In the genomic region with DNA sequence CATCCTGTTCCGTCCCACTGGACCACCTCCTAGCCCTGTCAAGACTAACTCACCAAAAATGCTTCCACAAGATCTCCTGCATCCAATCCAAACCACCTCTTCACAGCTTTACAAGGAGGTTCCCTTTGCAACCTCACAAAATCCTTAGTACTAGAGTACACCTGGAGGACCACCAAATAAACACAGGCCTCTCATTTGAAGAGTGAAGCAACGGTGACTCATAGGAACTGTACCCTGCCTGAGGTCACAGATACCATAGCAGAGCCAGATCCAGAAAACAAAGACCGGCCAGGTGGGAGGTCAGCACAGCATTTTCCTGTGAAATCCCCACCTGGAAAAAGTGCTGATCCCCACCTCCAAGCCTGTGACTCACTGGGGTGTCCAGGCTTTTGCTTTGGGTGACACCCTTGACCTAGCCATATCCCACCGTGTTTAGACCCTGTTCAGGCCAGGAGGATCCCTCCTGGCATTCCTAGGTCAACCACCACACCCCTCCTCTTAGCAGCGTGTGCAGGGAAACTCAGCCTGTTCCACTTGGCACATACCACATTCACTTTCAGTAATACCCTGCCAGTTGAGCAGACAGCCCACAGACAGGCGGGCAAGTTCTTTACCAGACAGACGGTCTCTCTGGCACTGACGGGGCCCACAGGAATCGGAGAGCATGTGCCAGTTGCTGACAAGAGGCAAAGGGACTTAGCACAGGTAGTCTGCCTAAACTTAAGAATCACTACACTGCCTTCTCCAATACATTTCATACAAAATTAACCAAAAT, we compare ENCODE assay signal across 10 mouse cellular contexts. TPM values are rescaled to one million over a fixed set of nuclear protein-coding genes. Genes with fewer than 3 reads are reported as not detected.
A peak's percentile ranks its signal among the peaks of the same experiment; 100 is the strongest.
DNase-seq lines count a peak whose midpoint lies in the region; ATAC-seq lines count a peak whose summit lies in the region.
"Had no signal": no experiment of that assay in that cellular context is flagged by ENCODE, and none has a peak within 500 bp of the region (broad histone marks: within the 10 kb centered on the region; RNA-seq: fewer than 3 reads in every experiment).

No protein-coding gene starts in this region.

- no peaks in the 10 kb centered on the region for H3K27me3 ChIP-seq in heart, embryonic 10.5 days (ENCODE audit: insufficient read depth, poor library complexity, severe bottlenecking)
- no peaks in the 10 kb centered on the region for H3K27me3 ChIP-seq in embryonic facial prominence, embryonic 14.5 days (replicated peaks; ENCODE audit: control insufficient read depth, insufficient read depth, low read length)
- no peaks in the 10 kb centered on the region for H3K27me3 ChIP-seq in limb, embryonic 13.5 days
- H3K27me3 ChIP-seq in intestine, embryonic 16.5 days (replicated peaks; ENCODE audit: control insufficient read depth, insufficient read depth, low read length) = no peaks in the 10 kb centered on the region
- H3K27me3 ChIP-seq: embryonic facial prominence, embryonic 15.5 days had no signal

- H3K9ac ChIP-seq in embryonic facial prominence, embryonic 14.5 days (ENCODE audit: low read depth, low read length) = peak overlapping the region; percentile 2; the same call in 1 of the 2 replicates
- peak overlapping the region; percentile 4; the same call in 1 of the 2 replicates for H3K9ac ChIP-seq in limb, embryonic 13.5 days
- H3K9ac ChIP-seq in intestine, embryonic 16.5 days (ENCODE audit: low read depth, low read length) = no peak overlapping the region; the same call in 1 of the 2 replicates
- H3K9ac ChIP-seq: embryonic facial prominence, embryonic 15.5 days had no signal

- H3K27ac ChIP-seq in heart, embryonic 10.5 days = no peak overlapping the region
- H3K27ac ChIP-seq in embryonic facial prominence, embryonic 14.5 days (replicated peaks; ENCODE audit: low read depth, low read length) = no peak overlapping the region
- no peak overlapping the region for H3K27ac ChIP-seq in limb, embryonic 13.5 days
- H3K27ac ChIP-seq in intestine, embryonic 16.5 days (ENCODE audit: low read length) = no peak overlapping the region
- H3K27ac ChIP-seq: embryonic facial prominence, embryonic 15.5 days had no signal

- peaks cover 20% of the 10 kb centered on the region for H3K4me1 ChIP-seq in heart, embryonic 10.5 days
- H3K4me1 ChIP-seq in embryonic facial prominence, embryonic 14.5 days (ENCODE audit: control insufficient read depth, insufficient read depth, low read length) = peaks cover 19% of the 10 kb centered on the region
- peaks cover 51% of the 10 kb centered on the region for H3K4me1 ChIP-seq in limb, embryonic 13.5 days
- H3K4me1 ChIP-seq in intestine, embryonic 16.5 days (ENCODE audit: control insufficient read depth, insufficient read depth, low read length) = peaks cover 30% of the 10 kb centered on the region

- intact Hi-C loops in heart, postnatal 10 days (cut with DNase I) = loop anchor here (5.0 to 10.0 kb wide), 2 partner anchors 101 to 784 kb away; a partner anchor contains a TSS

- peak; percentile 15 to 16 for DNase-seq in heart, postnatal 10 days
- DNase-seq in heart, embryonic 10.5 days (ENCODE audit: low spot score) = no peak
- peak; percentile 86 for DNase-seq in brain, adult 2 months (ENCODE audit: low read depth, low spot score)
- no peak for DNase-seq in embryonic facial prominence, embryonic 14.5 days (ENCODE audit: low spot score)
- no peak for DNase-seq in adrenal gland, adult 2 months
- DNase-seq in adrenal gland, postnatal 14 days = no peak
- DNase-seq: kidney, adult 18-20 months had no signal

- no peak for ATAC-seq in embryonic facial prominence, embryonic 14.5 days (ENCODE audit: low read depth)
- ATAC-seq in limb, embryonic 13.5 days (ENCODE audit: low FRiP score, low read depth) = no peak
- ATAC-seq in intestine, embryonic 16.5 days = no peak

- H3K4me2 ChIP-seq in embryonic facial prominence, embryonic 14.5 days (ENCODE audit: low read depth, low read length) = peak overlapping the region; percentile 20; the same call in 1 of the 2 replicates
- peak overlapping the region; percentile 46 for H3K4me2 ChIP-seq in limb, embryonic 13.5 days (replicated peaks)
- H3K4me2 ChIP-seq in intestine, embryonic 16.5 days (ENCODE audit: low read depth, low read length) = no peak overlapping the region

- H3K4me3 ChIP-seq in heart, embryonic 10.5 days = no peak overlapping the region
- H3K4me3 ChIP-seq in embryonic facial prominence, embryonic 14.5 days (ENCODE audit: low read depth, low read length) = no peak overlapping the region
- 0 out of 2 replicates have a peak overlapping the region, but pooled peaks have one; percentile 2 for H3K4me3 ChIP-seq in limb, embryonic 13.5 days
- H3K4me3 ChIP-seq in intestine, embryonic 16.5 days (ENCODE audit: low read length) = no peak overlapping the region

- H3K9me3 ChIP-seq in heart, embryonic 10.5 days = no peaks in the 10 kb centered on the region
- H3K9me3 ChIP-seq in embryonic facial prominence, embryonic 14.5 days (ENCODE audit: control insufficient read depth, low read length) = no peaks in the 10 kb centered on the region
- no peaks in the 10 kb centered on the region for H3K9me3 ChIP-seq in limb, embryonic 13.5 days
- H3K9me3 ChIP-seq in intestine, embryonic 16.5 days (ENCODE audit: control insufficient read depth, low read length) = no peaks in the 10 kb centered on the region
- H3K9me3 ChIP-seq: embryonic facial prominence, embryonic 15.5 days had no signal

- 83% methylated on average over 9 of the region's 9 CpGs for WGBS in heart, embryonic 10.5 days
- 71% methylated on average over 9 of the region's 9 CpGs for WGBS in embryonic facial prominence, embryonic 14.5 days
- 79% methylated on average over 9 of the region's 9 CpGs for WGBS in limb, embryonic 13.5 days
- WGBS in intestine, embryonic 16.5 days = 76% methylated on average over 9 of the region's 9 CpGs

- H3K36me3 ChIP-seq in heart, embryonic 10.5 days = peaks cover 54% of the 10 kb centered on the region
- H3K36me3 ChIP-seq in embryonic facial prominence, embryonic 14.5 days (ENCODE audit: control insufficient read depth, insufficient read depth, low read length) = peaks cover 53% of the 10 kb centered on the region
- H3K36me3 ChIP-seq in limb, embryonic 13.5 days = peaks cover 53% of the 10 kb centered on the region
- H3K36me3 ChIP-seq in intestine, embryonic 16.5 days (ENCODE audit: control insufficient read depth, insufficient read depth, low read length) = peaks cover 16% of the 10 kb centered on the region; the same call in 1 of the 2 replicates

RNA-seq across cellular contexts. Expression of a gene that starts 2.7 kb away (rescaled TPM):
- 10 to 100 TPM; 18.4 to 19.9 TPM for total RNA-seq in heart, postnatal 10 days (2021)
- 26.8 and 37.2 TPM in 2 replicates for polyA plus RNA-seq in heart, embryonic 10.5 days (2016; fragmentation: Nextera tagmentation; extraction: Ambion mirVana)
- 41.8 and 45.7 TPM in 2 replicates for polyA plus RNA-seq in embryonic facial prominence, embryonic 14.5 days (2014; fragmentation: Nextera tagmentation; extraction: Ambion mirVana)
- 53.4 and 60.5 TPM in 2 replicates for polyA plus RNA-seq in limb, embryonic 13.5 days (2015; fragmentation: Nextera tagmentation; extraction: Ambion mirVana)
- total RNA-seq in adrenal gland, adult 2 months (2021) = 10 to 100 TPM; 15.2 to 19.8 TPM
- 1.9 and 5.1 TPM in 2 replicates for polyA plus RNA-seq in adrenal gland, adult 2 months (2012; rRNA removed)
- 31.4 and 34.7 TPM in 2 replicates for polyA plus RNA-seq in intestine, embryonic 16.5 days (2015; fragmentation: Nextera tagmentation; extraction: Ambion mirVana)
- 20.3 and 25.2 TPM in 2 replicates for total RNA-seq in adrenal gland, postnatal 14 days (2021)

Comparison
In these comparisons a context has a peak if more than half of its experiments do, and no peak if none do; other contexts are left out.
1. DNase-seq: peak in heart, postnatal 10 days (2 of 2) and brain, adult 2 months (single experiment); none in heart, embryonic 10.5 days (single experiment), embryonic facial prominence, embryonic 14.5 days (single experiment), adrenal gland, adult 2 months (single experiment) and adrenal gland, postnatal 14 days (single experiment).